Mouse (Mus musculus): ENCODE measurements around the gene Gm20696.

GRCm38 (mm10) chr6:99599651-99600050, 66.9 kb downstream of the Gm20696 start:
- TF ChIP-seq ZMIZ1 (IDR thresholded peaks at IDR 0.05; ENCODE audit: low read depth, low read length) (no peak), POLR2A (IDR thresholded peaks at IDR 0.05; ENCODE audit: low read depth, low read length) (no peak), CTCF (conservative IDR thresholded peaks at IDR 0.05 in 1 of 2, IDR thresholded peaks at IDR 0.05 in 1 of 2; ENCODE audit: low read depth in 2 of 2, low read length in 2 of 2) (no peak), RAD21 (IDR thresholded peaks at IDR 0.05; ENCODE audit: low read depth, low read length) (no peak), MXI1 (IDR thresholded peaks at IDR 0.05; ENCODE audit: low read depth, low read length) (no peak), MAX (IDR thresholded peaks at IDR 0.05; ENCODE audit: low read length) (no peak), TCF12 (IDR thresholded peaks at IDR 0.05; ENCODE audit: low read depth, low read length) (no peak), IRF4 (IDR thresholded peaks at IDR 0.05; ENCODE audit: low read depth, low read length) (no peak), TBP (conservative IDR thresholded peaks at IDR 0.05; ENCODE audit: low read depth, low read length) (no peak), CHD2 (IDR thresholded peaks at IDR 0.05; ENCODE audit: low read length) (no peak), MYC (IDR thresholded peaks at IDR 0.05; ENCODE audit: low read depth, low read length) (no peak)
